ENCODE assay signal across 9 mouse cellular contexts in the genomic region with DNA sequence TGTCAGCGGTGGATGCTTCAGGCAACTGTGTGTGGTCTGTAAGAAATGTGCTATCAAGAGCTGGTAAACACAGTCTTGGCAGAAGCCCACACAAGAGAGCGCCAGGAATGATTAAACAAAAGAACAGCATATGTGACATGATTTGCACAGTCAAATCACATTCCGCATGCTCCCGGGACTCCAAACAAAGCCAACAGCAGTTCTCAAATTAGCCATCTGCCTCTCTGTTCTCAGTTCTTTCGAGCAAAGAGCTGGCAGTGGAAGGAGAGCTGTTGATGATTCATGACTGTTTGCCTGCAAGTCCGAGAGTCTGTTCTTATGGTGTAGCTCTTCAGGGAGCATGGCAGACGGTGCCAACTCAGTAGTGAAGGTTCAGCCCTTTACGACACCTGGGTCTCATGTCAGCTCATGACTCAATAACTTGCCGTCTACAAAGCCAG. TPM values are rescaled to one million over a fixed set of nuclear protein-coding genes. Genes with fewer than 3 reads are reported as not detected.
DNase-seq lines count a peak whose midpoint lies in the region; ATAC-seq and TF ChIP-seq lines count a peak whose summit lies in the region.
"Had no signal": no experiment of that assay in that cellular context is flagged by ENCODE, and none has a peak within 500 bp of the region (broad histone marks: within the 10 kb centered on the region; RNA-seq: fewer than 3 reads in every experiment).

No protein-coding gene starts in this region.

- DNase-seq in embryo, embryonic 11 days = peak; percentile 24
- no peak for DNase-seq in embryo, embryonic 9.5 days (ENCODE audit: extremely low spot score)
- DNase-seq in frontal cortex, postnatal 14 days (ENCODE audit: low spot score in 2 of 2) = peak; percentile 47 to 50
- DNase-seq in layer of hippocampus, adult 2 months (ENCODE audit: low spot score in 2 of 2) = peak; percentile 75 to 93
- peak; percentile 77 for DNase-seq in lung, postnatal 36 days
- DNase-seq in thymus, postnatal 0 days (ENCODE audit: low spot score) = no peak

- no peak overlapping the region for H3K4me2 ChIP-seq in stomach, embryonic 14.5 days (replicated peaks; ENCODE audit: low read depth, low read length)
- H3K4me2 ChIP-seq: limb, embryonic 12.5 days had no signal

- peaks cover 16% of the 10 kb centered on the region; the same call in 1 of the 2 replicates for H3K4me1 ChIP-seq in stomach, embryonic 14.5 days (ENCODE audit: control insufficient read depth, insufficient read depth, low read length)
- H3K4me1 ChIP-seq: limb, embryonic 12.5 days had no signal

- H3K4me3 ChIP-seq in layer of hippocampus, adult 2 months = no peak overlapping the region
- no peak overlapping the region for H3K4me3 ChIP-seq in stomach, embryonic 14.5 days (ENCODE audit: low read depth, low read length)
- H3K4me3 ChIP-seq: limb, embryonic 12.5 days had no signal

- no peaks in the 10 kb centered on the region for H3K36me3 ChIP-seq in stomach, embryonic 14.5 days (ENCODE audit: control insufficient read depth, insufficient read depth, low read length)

- ATAC-seq in cerebellum, adult (ENCODE audit: insufficient number of reproducible peaks, low FRiP score, low TSS enrichment) = peak; percentile 90
- peak; percentile 65; the same call in 1 of the 2 replicates for ATAC-seq in stomach, embryonic 14.5 days (ENCODE audit: insufficient number of reproducible peaks, insufficient read depth, low FRiP score, low read depth)

- H3K9ac ChIP-seq in stomach, embryonic 14.5 days (replicated peaks; ENCODE audit: low read depth, low read length) = no peak overlapping the region
- H3K9ac ChIP-seq: limb, embryonic 12.5 days had no signal

- TF ChIP-seq CTCF in layer of hippocampus, adult 2 months (conservative IDR thresholded peaks at IDR 0.05) = no peak

- WGBS in stomach, embryonic 14.5 days = 26% methylated on average over 9 of the region's 9 CpGs

- no peaks in the 10 kb centered on the region for H3K9me3 ChIP-seq in stomach, embryonic 14.5 days (ENCODE audit: control insufficient read depth, low read depth, low read length)
- H3K9me3 ChIP-seq: limb, embryonic 12.5 days had no signal

- H3K27ac ChIP-seq in layer of hippocampus, adult 2 months = peak overlapping the region; percentile 58
- H3K27ac ChIP-seq in stomach, embryonic 14.5 days (ENCODE audit: low read length) = peak overlapping the region; percentile 82
- H3K27ac ChIP-seq: limb, embryonic 12.5 days had no signal

- no peaks in the 10 kb centered on the region for H3K27me3 ChIP-seq in stomach, embryonic 14.5 days (ENCODE audit: control insufficient read depth, insufficient read depth, low read length)
- H3K27me3 ChIP-seq: limb, embryonic 12.5 days had no signal

RNA-seq across cellular contexts. Expression of gene Nr2c1, which starts 18.1 kb away (rescaled TPM):
- total RNA-seq in layer of hippocampus, adult 2 months (2021) = 10 to 100 TPM in 1 of 2 experiments, 1 to 10 TPM in 1; 8.9 to 10.1 TPM
- 12.7 and 13.0 TPM in 2 replicates for polyA plus RNA-seq in stomach, embryonic 14.5 days (2014; fragmentation: Nextera tagmentation; extraction: Ambion mirVana)
- polyA plus RNA-seq in thymus, postnatal 0 days (2015; fragmentation: Nextera tagmentation; extraction: Ambion mirVana) = 6.4 and 7.1 TPM in 2 replicates

Comparison
In these comparisons a context has a peak if more than half of its experiments do, and no peak if none do; other contexts are left out.
1. DNase-seq: peak in embryo, embryonic 11 days (single experiment), frontal cortex, postnatal 14 days (2 of 2), layer of hippocampus, adult 2 months (2 of 2) and lung, postnatal 36 days (single experiment); none in embryo, embryonic 9.5 days (single experiment) and thymus, postnatal 0 days (single experiment).